Mouse (Mus musculus) activated CD4-positive, CD25-positive, alpha-beta regulatory T cell, adult 9 weeks (primary cell): Measurements from ENCODE around the gene Tm9sf3. TPM values are rescaled to one million over a fixed set of nuclear protein-coding genes. Genes with fewer than 3 reads are reported as not detected.

ENCODE experiments used
- polyA plus RNA-seq: library from polyadenylated mRNA; unstranded; fragments of 100-300 nt; shearing (Covaris generic); gene quantifications from one replicate; pipeline ENCODE4 v1.2.1, GENCODE M21; 2017

Gene Tm9sf3
- polyA plus RNA-seq: 20.4 TPM

DNA sequence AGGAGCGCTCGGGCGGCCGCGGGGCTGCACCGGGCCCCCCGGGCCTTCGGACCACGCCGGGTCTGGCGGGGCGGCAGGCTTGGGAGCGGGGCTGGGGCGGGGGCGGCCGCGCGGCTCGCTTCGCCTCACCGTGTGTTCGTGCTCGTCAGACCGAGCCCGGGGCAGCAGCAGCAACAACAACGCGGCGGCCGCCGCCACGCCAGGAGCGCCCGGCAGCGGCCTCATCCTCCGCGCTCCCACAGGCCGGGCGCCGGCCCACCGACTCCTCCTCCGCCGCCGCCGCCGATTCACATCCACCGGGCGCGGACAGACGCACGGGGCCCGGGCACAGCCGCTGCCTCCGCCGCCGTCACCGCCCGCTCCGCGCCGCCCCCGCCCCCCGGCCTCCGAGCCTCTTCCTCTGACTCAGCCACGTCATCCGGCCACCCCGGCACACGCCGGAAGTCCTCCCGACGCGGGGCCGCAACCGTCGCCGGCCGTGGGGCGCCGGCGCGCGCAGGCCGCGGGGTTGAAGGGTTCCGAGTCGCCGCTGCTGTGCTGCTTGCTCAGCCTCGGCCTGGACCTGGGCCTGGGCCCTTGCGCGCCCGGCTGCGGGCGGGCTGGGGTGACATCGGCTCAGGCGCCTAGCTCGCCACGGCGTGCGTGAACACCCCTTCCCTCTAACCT lies at the start of gene Tm9sf3:
Gene Tm9sf3 (minus strand): TSS at position 368 of the 666 bp plus-strand sequence.

DNA sequence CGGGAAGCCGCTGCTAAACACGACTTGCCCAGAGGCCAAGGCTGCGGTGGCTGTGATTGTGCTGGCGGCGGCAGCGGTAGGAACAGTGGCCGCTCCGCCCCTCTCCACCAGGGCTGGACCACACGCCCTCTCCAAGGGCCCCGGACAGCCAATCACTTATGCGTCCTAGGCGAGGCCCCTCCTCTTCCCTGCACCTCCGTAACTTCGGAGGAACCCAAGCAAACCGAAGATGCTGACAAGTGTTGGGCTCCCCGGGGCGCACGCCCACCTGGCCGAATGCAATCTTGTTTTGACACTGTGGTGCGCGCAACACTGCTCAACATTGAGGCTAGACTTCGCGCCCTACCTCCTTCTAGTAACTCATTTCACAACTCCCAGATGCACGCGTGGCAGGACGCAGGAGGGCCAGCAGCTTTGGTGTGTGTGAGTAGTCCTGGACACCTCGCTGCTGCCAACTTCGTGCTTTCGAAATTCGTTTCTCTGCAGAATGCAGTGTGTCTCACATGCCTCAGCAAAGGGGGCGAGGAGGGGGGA lies 56.9 kb downstream of the Tm9sf3 start, which contains the start of gene Tll2:
Gene Tll2 (minus strand): TSS at position 25 of the 534 bp plus-strand sequence.

Other genes starting within 250 kb of the Tm9sf3 start
- 0.90 TPM for gene Dntt, start 234.7 kb downstream of the Tm9sf3 start, polyA plus RNA-seq
- not detected for gene Opalin, start 186.9 kb downstream of the Tm9sf3 start, polyA plus RNA-seq
- gene Tll2, start 57.2 kb downstream of the Tm9sf3 start, polyA plus RNA-seq: not detected
- gene Pik3ap1, start 121.1 kb upstream of the Tm9sf3 start, polyA plus RNA-seq: 6.4 TPM
- gene Lcor, start 218.6 kb upstream of the Tm9sf3 start, polyA plus RNA-seq: 11.7 TPM